Mouse (Mus musculus): ENCODE measurements around the gene Styxl1.
A peak's percentile ranks its signal among the peaks of the same experiment; 100 is the strongest.

Styxl1 gene

DNA sequence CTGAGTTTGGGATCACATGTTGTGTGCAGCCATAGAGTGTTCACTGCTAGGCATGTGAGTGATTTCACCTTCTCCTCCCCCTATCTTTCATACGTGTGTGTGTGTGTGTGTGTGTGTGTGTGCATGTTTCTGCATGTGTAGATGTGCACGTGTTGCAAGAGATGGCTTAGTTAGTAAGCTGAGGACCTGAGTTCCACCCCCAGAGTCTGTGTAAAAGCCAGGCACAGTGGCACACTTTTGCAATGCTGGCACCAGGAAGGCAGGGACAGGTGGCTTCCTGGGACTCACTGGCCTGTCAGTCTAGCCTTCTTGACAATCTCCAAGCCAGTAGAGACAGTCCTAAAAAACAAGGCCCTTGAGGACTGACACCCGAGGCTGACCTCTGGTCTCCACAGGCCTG lies 13.2 kb downstream of the Styxl1 start:
- DNase-seq (ENCODE audit: low read depth) = no peak

DNA sequence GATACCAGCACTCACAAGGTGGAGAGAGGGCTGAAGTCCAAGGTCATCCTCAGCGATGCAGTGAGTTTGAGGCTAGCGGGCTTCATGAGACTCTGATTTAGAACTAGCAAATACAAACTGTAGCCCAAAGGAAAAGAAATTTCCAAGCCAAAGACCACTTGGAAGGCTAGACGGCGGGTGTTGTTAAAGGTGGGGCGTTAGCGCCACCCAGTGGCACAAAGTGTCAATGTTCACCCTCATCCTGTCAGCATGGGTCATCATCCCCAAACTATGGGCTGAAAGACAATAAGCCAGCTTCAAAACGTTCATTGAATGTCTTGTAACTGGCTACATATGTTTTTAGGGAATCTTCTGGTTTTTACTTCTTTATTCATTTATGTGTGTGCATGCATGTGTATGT lies 14.7 kb downstream of the Styxl1 start:
- DNase-seq (ENCODE audit: low read depth) = peak; percentile 92

DNA sequence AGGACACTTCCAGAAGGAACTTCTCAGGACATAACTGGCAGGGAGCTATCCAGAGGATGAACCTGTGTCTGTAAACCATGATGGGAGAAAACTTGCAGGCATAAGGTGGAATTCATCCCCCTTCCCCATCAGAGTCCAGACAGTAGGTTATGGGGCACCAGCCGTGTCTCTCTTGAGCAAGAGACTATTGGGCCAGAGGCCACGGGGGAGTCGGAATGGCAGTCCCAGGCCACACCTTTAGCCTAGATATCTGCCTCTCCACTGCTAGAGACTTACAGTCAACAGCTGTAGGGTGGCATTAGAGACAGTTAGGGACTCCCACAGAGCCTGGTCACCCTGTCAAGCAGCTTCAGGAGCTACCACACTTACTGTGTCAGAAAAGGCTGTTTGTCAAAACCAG lies 16.3 kb downstream of the Styxl1 start:
- DNase-seq (ENCODE audit: low read depth) = no peak

DNA sequence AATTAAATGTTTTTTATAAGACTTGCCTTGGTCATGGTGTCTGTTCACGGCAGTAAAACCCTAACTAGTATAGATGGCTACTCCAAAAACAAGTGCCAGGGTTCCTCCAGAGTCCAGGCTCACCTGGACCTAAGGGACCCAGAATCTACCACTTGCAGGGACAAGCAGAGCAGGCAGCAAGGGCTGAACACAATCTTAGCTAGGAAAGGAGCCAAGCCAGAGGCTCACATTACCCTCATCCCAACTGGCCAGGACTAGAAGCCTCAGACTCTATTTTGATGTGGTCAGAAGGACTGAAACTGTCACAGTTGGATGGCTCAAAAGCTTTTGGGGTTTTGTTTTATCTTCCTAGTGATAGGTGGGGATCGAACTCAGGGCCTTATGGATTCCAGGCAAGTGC lies 26.6 kb downstream of the Styxl1 start:
- DNase-seq (ENCODE audit: low read depth) = no peak

DNA sequence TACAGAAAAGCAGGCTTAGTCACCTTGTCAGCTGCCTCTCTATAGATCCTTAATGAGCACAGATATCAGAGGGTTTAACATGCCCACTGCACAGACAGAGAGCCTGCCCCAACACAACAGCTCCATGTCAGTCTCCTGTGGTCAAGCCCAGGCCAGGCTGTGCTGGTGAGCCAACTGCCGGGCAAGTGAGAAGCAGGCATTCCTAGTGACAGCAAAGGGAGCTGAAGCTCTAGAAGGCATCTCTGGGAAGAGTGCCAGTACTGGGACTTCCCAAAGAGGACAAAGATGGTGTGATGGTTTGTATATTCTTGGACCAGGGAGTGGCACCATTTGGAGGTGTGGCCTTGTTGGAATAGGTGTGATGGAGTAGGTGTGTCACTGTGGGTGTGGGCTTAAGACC lies 27.1 kb downstream of the Styxl1 start:
- DNase-seq (ENCODE audit: low read depth) = no peak

DNA sequence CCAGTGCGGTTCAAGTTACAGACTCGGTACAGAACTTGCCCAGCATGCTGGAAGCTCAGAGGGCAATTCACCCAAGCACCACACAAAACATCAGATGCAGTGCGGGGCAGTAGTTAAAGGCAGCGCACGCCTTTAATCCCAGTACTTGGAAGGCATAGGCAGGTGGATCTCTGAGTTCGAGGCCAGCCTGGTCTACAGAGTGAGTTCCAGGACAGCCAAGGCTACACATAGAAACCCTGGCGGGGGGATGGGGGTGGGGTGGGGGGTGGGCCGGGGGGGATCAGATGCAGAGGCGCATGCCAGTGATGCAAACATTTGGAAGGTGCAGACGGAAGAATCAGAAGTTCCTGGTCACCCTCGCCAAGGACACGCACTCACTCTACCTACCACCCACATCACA lies 33.4 kb downstream of the Styxl1 start:
- no peak for DNase-seq (ENCODE audit: low read depth)

DNA sequence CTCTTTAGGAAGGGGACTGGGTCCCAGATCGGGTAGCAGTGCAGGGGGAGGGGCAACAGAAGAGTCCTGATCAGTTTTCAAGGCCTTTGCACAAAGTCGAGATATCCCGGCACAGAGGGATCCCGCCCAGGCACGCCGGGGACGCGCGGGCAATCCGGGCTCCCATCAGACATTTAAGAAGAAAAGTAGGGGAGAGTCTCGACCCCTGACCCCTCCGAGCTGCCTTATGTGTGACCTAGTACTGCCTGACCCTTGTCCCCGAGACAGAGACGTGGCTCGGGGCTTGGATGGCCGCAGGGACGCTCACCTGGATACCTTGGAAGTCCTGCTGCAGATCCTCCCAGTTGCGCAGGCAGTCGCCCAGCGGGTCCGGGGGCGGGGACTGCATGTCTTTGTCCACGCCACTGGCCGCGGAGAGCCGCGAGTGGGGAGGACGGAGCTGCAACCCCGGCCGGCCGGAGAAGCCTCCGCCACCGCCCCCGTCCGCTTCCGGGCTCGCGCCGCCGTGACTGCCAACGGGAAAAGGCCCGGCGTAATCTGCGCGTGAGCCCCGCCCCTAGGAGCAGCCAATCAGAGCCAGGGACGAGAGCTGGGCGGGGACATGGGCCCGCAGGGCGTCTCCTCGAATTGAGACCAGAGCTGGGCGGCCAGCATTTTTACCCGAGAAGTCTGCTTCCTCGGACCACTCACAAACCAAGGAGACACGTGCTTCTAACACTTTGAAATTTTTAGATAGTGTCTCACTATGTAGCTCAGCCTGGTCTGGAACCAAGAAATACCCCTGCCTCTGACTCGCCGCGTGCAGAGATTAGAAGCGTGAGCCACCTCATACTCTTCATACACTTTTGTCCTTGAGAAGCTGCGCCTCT lies 34.2 kb downstream of the Styxl1 start, which contains the start of gene Tmem120a:
Gene Tmem120a, minus strand, starts transcription at position 708 of the 869 bp plus-strand sequence.
- peak; percentile 97 for DNase-seq (ENCODE audit: low read depth)

DNA sequence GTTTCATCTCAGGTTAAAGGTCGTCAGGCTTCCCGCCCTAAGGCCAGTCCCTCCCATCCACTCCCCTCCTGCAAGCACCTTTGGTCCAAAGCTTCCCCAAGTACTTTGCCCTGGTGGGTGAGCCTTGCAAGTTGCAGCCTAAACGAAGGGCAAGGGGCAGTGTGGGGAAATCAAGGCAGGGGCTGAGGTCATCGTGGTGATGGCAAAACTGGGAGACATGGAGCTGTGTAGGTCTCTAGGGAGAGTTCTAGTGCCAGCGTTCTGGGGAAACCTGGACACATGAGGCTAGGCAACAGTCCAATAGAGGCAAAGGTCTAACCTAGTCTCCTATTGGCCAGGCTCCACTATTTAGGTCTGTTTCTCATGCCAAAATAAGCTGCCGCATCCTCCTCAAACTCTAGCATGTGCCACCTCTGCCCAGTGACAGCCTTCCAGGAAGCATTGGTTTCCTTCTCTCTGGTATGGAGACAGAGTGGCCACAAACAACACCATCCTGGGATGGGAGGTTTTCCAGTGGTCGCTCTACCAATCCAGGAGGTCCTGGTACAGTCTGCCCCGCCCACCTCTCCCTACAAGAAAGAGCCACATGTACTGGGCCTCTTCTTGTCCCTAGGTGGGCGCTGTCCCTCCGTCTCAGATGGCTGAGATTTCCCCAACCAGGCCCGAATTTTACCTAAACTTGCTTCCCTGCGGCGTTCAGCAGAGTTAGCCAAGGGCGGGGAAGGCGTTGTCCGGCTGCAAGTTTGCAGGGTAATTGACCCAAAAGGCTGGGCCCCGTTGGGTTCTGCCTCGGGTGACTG lies 35.0 kb downstream of the Styxl1 start:
- peak; percentile 78 for DNase-seq (ENCODE audit: low read depth)

DNA sequence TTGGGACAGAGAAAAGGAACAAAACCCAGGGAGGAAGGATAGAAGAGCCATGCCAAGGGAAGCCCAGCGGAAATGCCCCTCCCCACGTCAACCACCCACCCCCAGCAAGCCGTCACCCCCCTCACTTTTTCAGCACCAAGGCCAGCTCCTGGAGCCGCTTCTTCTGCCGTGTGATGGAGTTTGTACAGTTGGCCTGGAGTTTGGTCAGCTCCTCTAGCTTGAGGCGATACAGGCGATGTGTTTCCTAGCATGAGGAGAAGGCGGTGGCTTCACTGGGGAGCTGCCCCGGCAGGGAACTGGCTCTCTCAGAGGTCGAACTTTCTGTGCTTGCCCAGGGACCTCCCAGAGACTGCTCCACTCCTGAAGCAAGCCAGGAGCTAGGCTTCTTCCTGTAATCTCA lies 36.0 kb downstream of the Styxl1 start:
- DNase-seq (ENCODE audit: low read depth) = peak; percentile 45

DNA sequence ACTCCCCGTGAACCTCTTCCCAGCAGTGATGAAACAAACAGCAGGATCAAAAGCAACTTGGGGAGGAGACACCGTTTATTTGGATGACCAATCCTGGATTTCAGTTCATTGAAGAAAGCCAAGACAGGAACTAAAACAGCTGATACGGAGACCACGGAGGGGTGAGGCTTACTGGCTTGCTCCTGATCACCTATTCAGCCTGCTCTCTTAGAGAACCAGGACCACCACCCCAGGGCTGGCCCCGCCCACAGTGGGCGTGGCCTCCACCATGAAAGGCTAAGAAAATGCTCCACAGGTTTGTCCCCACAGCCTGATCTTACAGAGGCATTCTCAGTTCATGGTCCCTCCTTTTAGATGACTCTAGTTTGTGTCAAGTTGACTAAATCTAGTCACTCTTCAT lies 39.9 kb downstream of the Styxl1 start:
- DNase-seq (ENCODE audit: low read depth) = peak; percentile 36

DNA sequence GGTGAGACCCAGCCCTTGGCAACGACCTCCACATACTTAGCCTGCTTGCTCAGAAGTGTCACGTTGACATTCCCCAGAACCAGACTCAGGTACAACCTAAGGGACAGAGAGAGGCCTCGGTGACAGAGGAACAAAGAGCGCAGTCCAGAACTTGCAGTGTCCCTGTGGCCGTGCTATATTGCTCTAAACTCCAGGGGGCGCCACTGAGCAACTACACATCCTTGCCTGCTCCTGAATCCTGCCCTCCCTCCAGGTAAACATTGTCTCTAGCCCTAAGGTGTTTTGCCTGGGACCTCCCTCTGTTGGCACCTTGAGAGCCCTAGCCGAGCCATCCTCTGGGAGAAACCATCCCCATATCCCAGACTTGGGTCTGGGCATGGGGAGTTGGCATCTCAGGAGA lies 41.0 kb downstream of the Styxl1 start:
- DNase-seq (ENCODE audit: low read depth) = no peak

DNA sequence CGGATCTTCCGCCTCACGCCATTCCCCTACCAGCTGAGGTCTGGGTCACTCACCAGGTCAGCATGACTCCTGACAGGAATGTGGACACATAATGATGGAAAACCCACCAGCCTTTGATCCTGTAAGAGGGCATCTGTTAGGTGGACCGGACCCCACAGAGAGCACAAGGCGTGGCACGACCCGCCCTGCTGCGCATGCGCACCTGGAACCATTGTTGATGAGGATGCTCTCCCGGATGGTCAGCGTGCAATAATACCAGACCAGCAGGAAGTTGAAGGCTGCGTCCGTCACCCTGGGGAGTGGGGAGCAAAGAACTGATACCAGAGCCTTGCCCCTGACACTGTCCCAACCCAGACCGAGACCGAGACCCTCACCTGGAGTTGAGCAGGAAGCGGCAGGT lies 41.6 kb downstream of the Styxl1 start:
- no peak for DNase-seq (ENCODE audit: low read depth)

DNA sequence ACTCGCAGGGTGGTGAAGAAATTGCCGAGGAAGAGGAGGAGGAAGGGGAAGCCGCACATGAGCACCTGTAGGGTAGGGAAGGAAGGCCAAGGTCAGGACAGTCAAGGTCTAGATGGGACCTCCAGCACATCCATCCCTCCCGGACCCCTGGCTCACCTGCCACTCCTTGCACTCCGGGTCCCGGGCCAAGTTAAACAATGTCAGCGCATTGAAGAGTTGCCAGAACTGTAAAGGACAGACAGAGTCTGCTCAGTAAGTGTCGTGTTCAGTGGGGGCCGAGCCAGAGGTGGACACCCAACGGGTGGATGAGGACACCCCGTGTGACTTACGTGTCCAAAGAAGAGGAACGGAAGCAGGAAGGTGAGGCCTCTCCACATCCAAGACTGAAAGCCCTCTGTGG lies 42.4 kb downstream of the Styxl1 start:
- DNase-seq (ENCODE audit: low read depth) = no peak

DNA sequence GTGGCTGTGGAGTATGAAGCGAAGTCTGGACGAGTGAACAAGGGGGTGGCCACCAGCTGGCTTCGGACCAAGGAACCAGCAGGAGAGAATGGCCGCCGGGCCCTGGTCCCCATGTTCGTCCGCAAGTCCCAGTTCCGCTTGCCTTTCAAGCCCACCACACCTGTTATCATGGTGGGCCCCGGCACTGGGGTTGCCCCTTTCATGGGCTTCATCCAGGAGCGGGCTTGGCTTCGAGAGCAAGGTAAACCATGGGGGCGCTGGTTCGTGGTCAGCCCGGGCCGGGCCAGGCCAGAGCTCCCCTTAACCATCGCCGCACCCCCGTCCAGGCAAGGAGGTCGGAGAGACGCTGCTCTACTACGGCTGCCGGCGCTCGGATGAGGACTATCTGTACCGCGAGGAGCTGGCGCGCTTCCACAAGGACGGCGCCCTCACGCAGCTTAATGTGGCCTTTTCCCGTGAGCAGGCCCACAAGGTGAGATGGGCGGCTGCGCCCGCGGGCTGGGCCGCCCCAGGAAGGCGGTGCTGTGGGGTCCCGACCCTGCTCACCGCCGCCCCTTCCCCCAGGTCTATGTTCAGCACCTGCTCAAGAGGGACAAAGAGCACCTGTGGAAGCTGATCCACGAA lies 44.0 kb downstream of the Styxl1 start:
- no peak for DNase-seq (ENCODE audit: low read depth)

DNA sequence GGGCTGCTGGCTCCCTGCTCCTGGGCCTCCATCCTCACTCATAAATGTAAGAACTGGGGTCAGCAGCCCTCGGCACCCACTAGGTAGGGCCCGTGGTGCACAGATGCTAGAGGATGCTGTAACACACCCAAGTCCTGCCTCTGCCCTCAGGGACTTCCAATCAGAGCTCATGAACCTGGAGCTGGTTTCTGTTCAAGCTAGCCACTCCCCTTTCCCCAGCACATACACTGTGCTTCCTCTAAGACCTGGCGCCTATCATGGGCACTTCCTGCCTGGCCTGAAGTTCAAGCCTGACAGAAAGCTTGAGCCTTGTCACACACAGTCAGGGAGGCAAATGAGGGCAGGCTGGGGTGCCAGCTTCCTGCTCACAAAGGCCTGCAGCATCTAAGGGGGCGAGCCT lies 45.1 kb downstream of the Styxl1 start:
- DNase-seq (ENCODE audit: low read depth) = no peak

DNA sequence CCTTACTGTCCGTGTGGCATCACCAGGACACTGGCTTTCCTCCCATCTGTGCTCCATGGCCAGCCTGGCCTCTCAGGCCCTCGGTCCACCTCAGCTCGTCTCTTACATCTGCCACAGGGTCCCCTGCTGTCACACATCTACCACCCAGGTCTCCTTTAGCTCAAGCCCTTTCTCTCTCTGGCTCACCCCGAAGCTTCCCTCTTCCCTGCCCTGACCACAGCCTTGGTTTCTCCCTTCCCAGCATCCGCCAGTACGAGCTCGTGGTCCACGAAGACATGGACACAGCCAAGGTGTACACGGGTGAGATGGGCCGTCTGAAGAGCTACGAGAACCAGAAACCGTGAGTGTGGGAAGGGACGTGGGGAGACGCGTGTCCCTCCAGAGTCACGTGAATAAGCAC lies 46.9 kb downstream of the Styxl1 start:
- DNase-seq (ENCODE audit: low read depth) = no peak

DNA sequence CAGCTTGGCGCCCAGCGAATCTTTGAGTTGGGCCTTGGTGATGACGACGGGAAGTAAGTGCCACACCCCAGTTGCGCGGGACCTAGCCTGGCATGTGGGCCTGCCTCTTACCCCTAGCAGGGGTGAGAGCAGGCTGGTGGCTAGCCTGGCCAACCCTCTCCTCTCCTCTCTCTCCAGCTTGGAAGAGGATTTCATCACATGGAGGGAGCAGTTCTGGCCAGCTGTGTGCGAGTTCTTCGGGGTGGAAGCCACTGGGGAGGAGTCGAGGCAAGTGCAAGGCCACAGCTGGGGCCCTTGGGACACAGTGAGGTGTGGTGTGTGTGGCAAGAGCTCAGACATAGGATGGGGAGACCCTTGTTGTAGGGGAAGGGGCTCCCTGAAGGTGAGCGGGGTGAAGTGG lies 47.3 kb downstream of the Styxl1 start:
- no peak for DNase-seq (ENCODE audit: low read depth)

DNA sequence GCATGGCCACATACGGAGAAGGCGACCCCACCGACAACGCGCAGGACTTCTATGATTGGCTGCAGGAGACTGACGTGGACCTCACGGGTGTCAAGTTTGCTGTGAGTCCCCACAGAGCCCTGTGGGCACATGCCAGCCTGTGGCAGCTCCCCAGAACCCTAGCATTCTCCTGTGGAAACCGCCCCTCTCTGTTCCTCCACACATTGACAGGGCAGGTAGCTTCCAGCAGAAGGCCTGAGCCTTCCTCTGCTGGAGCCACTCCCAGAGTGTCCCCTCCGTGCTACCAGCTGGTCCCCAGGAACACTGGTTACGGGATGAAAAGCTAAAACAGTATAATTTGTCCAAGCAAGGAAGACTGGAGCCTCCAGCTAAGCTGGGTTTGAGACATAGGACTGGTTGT lies 47.9 kb downstream of the Styxl1 start:
- DNase-seq (ENCODE audit: low read depth) = no peak

DNA sequence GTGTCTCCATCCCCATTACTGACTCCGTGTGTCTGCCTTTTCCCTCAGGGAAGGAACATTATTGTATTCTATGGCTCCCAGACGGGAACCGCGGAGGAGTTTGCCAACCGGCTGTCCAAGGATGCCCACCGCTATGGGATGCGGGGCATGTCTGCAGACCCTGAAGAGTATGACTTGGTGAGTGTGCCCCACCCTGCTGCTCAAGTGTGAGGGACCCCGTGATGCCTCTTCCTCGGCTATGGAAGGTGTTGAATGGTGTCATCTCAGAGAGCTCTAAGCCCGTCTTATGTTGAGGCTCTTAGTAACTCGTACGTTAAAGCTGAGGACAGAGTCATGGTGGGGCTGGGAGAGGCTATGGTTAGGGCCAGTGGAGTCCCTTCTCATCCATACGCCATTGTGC lies 48.8 kb downstream of the Styxl1 start:
- no peak for DNase-seq (ENCODE audit: low read depth)

DNA sequence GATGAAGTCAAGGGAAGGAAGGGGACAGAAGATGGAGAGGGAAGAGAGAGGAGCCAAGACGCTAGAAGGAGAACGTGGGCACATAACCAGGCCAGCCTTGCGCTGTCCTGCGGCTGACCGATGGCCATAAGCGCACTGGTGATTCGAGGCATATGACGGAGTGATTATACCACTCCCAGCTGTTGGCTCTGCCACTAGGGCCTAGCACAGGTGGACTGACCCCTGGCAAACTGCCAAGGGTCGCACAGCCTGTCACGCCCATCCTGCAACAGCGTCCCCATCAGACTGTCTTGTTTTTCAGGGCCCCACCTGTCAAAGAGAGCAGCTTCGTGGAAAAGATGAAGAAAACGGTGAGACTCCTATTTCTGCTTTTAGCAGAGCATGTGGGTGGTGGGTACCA lies 49.8 kb downstream of the Styxl1 start:
- DNase-seq (ENCODE audit: low read depth) = no peak

DNA sequence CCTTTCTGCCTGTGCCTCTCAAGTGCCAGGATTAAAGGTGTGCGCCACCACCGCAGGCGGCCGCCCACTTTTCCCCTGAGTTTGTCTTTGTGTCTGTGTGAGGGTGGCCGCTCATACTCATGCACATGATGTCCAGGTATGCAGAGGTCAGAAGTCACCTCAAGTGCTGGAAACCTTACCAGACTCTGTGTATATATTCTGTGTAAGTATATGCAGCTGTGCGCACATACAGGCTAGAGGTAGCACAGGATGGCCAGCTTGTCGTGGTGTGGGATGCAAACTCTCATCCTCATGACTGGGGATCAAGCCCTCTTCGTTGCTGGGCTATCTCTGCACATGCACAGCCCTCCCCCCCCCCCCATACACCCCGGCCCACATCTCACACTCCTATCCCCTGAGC lies 50.3 kb downstream of the Styxl1 start:
- no peak for DNase-seq (ENCODE audit: low read depth)

DNA sequence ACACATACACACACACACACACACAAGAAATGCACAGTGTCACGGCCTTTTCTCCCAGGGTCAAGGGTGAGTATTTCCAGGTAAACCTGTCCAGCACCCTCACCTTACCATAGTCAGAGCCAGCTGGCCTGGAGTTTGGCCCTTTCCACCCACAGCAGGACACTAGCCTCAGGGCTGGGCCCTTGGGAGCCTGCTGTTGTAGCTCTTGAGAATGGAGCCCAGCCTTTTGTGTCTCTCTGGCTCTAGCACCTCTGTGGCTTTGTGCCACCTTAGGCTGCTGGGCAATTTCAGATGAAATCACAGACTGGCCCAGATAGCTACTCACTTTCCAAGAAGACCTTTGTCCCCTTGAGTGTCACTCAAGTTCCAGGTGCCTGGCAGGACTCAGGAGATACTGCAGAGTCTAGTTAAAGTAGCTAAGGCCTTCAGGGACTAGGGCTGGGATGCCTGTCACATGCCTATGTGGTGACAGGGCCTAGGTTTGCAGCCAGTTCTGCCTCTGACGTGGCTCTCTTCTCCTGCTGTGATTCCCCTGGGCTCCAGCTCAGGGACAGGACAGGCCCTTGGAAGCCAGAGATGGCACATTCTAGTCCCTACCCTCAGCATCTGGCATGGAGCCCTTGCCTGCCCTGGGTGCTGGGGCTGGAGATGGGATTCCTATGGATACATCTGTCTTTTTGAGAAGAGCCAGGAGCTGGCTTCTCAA lies 51.4 kb downstream of the Styxl1 start:
- peak; percentile 25 for DNase-seq (ENCODE audit: low read depth)
